Mouse (Mus musculus) heart, postnatal 0 days (tissue): ENCODE measurements around the gene Irak2.

Experiments used
- CTCF ChIP-seq: IDR thresholded peaks from 2 replicates; pipeline ENCODE4 v1.5.1; 2016; ENCODE audit warnings: antibody characterized with exemption, control low read depth, low read depth
- EP300 ChIP-seq: IDR thresholded peaks from 2 replicates; pipeline ENCODE4 v1.6.1; 2016; ENCODE audit warnings: antibody characterized with exemption, low read depth

GRCm38 (mm10) chr6:113602821-113603220 is 35.4 kb upstream of the Irak2 start:
- TF ChIP-seq CTCF (no peak), EP300 (no peak)
